Mouse (Mus musculus): ENCODE data around the gene Cep131.

GRCm38 (mm10) chr11:120060634-120061033 lies 26.0 kb downstream of the Cep131 start:
- TF ChIP-seq CTCF (IDR thresholded peaks at IDR 0.05; ENCODE audit: low read depth) (no peak), EP300 (optimal IDR thresholded peaks at IDR 0.05) (no peak)
